Mouse (Mus musculus): ENCODE results near the gene H2-Ab1. TPM values are rescaled to one million over a fixed set of nuclear protein-coding genes. Genes with fewer than 3 reads are reported as not detected.

Gene H2-Ab1
- polyA plus RNA-seq, 1 experiment from 2014 or later = 1.4 TPM

DNA sequence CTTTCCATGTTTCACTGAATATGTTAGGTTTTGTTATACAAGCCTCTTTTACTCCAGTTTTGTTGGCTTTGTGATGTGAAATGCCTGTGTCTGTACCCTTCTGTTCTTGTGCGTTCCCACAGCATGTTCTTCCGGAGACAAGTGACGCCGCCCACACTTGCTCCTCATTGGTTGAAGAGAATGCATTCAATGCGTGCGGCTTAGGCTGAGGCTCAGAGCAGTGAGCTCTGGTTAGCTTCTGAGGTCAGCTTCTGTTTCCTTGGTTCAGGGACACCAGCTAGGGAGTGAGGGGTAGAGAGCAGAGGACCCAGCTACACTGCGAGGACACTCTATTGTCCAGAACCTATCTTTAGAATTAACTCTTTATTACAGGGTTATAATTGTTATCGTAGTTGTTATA lies 34.1 kb downstream of the H2-Ab1 start:
- no peak overlapping the region for H3K9ac ChIP-seq
- H3K9me3 ChIP-seq = no peaks in the 10 kb centered on the region
- WGBS = 15% methylated on average over 8 of the region's 8 CpGs
- no peaks in the 10 kb centered on the region for H3K36me3 ChIP-seq (replicated peaks)
- no peak overlapping the region for H3K27ac ChIP-seq
- H3K4me1 ChIP-seq = 0 out of 2 replicates have a peak, but pooled peaks cover 4% of the 10 kb centered on the region
- H3K4me3 ChIP-seq = no peak overlapping the region
- ATAC-seq (replicated peaks) = peak; percentile 94
- H3K27me3 ChIP-seq (replicated peaks) = no peaks in the 10 kb centered on the region
- H3K4me2 ChIP-seq = 0 out of 2 replicates have a peak overlapping the region, but pooled peaks have one; percentile 7

DNA sequence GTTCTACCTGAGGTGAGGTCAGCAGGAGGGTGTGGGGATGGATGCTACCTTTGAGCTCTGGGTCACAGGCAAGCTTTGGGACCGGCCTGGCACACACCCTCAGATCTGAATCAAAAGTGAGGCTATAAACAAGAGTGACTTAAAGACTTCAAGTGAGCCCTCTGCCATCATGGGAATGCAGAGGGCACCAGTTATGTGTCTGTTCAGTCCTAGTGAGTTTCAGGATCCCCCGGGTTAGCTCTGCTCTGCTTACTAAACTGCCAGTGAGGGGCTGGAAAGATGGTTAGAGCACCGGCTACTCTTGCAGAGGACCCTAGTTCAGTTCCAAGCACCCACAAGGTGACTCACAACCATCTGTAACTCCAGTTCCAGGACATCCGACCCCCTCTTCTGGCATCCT lies 35.1 kb downstream of the H2-Ab1 start:
- WGBS = 90% methylated on average over 4 of the region's 4 CpGs
- Histone ChIP-seq H3K27ac (no peak overlapping the region), H3K9me3 (no peaks in the 10 kb centered on the region), H3K4me2 (no peak overlapping the region), H3K4me1 (0 out of 2 replicates have a peak, but pooled peaks cover 4% of the 10 kb centered on the region), H3K27me3 (replicated peaks) (no peaks in the 10 kb centered on the region), H3K36me3 (replicated peaks) (no peaks in the 10 kb centered on the region), H3K4me3 (no peak overlapping the region), H3K9ac (no peak overlapping the region)
- no peak for ATAC-seq (replicated peaks)

DNA sequence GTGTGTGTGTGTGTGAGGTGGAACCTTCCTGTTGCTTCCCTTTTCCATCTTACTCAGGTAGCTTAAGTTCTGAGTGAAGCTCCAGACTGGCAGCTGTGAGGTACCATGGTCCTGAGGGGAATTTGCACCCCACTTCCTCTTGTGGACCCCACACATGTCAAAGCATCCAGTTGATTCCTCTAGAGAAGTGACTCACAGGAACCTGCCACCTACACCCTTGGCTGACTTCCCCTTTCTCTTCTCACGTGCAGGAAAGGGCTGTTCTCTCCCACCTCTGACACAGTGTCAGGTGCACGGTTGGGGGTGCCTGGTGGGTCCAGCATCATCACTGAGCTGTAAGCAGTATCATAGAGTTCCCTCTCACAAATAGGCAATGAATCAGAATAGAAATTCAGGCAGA lies 36.0 kb downstream of the H2-Ab1 start:
- 60% methylated on average over 2 of the region's 2 CpGs for WGBS

DNA sequence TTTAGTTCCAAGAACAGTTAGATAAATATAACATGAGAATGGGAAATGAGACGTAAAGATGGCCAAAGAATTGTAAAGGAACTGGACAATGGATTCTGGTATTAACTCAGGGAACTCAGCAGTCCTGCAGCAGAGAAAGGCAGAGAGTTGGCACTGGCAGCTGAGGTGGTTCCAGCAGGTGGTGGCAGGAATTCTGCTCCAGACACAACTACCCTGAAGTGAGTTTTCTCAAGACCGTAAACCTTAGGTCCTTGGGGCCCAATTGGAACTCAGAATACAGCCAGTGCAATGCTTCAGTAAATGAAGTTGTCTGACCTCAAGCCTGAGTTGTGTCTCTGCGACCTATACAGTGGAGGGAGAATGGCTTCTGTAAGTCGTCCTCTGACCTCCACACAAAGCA lies 36.8 kb downstream of the H2-Ab1 start:
- Histone ChIP-seq H3K4me1 (peaks cover 7% of the 10 kb centered on the region; the same call in 1 of the 2 replicates), H3K4me2 (no peak overlapping the region), H3K27me3 (replicated peaks) (no peaks in the 10 kb centered on the region), H3K4me3 (no peak overlapping the region), H3K9ac (no peak overlapping the region), H3K9me3 (no peaks in the 10 kb centered on the region), H3K36me3 (replicated peaks) (no peaks in the 10 kb centered on the region), H3K27ac (no peak overlapping the region)
- WGBS = 72% methylated on average over 4 of the region's 4 CpGs
- no peak for ATAC-seq (replicated peaks)

More for the DNA sequence above, 36.0 kb downstream of the H2-Ab1 start:
- no peak overlapping the region for H3K4me2 ChIP-seq
- no peaks in the 10 kb centered on the region for H3K27me3 ChIP-seq (replicated peaks)
- no peak for ATAC-seq (replicated peaks)
- H3K36me3 ChIP-seq (replicated peaks) = no peaks in the 10 kb centered on the region
- no peak overlapping the region for H3K27ac ChIP-seq
- H3K9me3 ChIP-seq = no peaks in the 10 kb centered on the region
- H3K4me3 ChIP-seq = no peak overlapping the region
- no peak overlapping the region for H3K9ac ChIP-seq
- H3K4me1 ChIP-seq = peaks cover 7% of the 10 kb centered on the region; the same call in 1 of the 2 replicates

DNA sequence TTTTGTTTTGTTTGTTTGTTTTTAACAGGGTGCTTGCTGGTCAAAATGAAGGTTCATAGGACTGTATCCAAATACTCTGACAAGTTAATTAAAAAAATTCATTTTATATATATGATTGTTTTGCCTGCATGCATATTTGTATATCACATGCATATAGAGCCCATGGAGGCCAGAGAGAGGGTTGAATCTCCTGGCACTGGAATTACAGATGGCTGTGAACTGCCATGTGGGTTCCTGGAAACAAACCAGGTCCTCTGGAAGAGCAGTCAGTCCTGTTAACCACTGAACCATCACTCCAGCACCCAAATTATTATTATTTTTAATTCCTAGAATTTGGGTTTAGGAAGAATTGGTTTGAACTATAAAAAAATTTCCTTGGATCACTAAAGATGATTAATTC lies 37.8 kb downstream of the H2-Ab1 start:
- peaks cover 7% of the 10 kb centered on the region; the same call in 1 of the 2 replicates for H3K4me1 ChIP-seq
- H3K36me3 ChIP-seq (replicated peaks) = no peaks in the 10 kb centered on the region
- no peak for ATAC-seq (replicated peaks)
- no peaks in the 10 kb centered on the region for H3K27me3 ChIP-seq (replicated peaks)
- no peaks in the 10 kb centered on the region for H3K9me3 ChIP-seq
- no peak overlapping the region for H3K27ac ChIP-seq
- no peak overlapping the region for H3K9ac ChIP-seq
- no peak overlapping the region for H3K4me2 ChIP-seq
- H3K4me3 ChIP-seq = no peak overlapping the region

DNA sequence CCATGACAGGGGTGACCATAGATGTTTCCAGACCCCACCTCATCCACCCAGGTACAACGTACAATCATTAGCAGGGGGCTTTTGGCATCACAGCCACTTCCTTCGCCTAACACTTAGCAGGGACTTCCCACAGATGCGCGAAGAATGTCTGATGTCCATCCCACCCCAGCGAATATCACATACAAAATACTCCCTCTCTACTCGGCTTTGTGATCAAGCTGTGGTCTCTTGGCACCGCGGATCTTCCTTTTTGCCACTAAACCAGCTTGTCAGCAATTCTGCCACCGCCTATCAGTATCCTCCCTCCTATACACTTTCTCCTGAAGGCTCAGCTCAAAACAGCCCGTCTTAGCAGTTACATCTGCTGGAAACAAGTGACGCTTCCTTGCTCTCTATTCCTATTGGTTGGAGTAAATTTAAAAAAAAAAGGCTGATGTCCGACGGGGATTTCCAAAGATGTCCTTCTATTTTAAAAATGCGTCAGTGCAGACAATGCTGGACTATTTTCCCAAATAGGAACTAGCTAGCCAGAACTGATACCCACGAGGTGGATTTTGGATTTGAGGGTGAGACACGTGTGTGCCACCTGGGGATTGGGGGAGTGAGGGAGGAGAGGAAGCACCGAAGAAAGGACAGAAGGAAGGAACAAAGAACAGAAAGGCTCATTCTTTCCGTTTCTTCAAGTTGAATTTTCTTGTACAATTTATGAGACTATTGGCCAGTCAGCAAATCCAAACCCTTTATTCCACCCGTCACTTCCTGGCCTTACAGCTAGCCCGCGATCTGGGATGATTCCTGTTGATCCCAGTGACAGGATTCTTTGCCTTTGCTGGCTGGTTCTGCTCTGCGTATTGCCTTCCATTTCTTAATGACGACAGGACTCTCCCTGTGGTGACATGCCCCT lies 38.7 kb downstream of the H2-Ab1 start:
- no peaks in the 10 kb centered on the region for H3K36me3 ChIP-seq (replicated peaks)
- peak overlapping the region; percentile 41 for H3K4me3 ChIP-seq
- H3K27ac ChIP-seq = peak overlapping the region; percentile 53
- H3K4me2 ChIP-seq = peak overlapping the region; percentile 45
- H3K9me3 ChIP-seq = no peaks in the 10 kb centered on the region
- peak; percentile 93 for ATAC-seq (replicated peaks)
- peak overlapping the region; percentile 33 for H3K9ac ChIP-seq
- WGBS = 20% methylated on average over 23 of the region's 23 CpGs
- H3K4me1 ChIP-seq = peaks cover 7% of the 10 kb centered on the region; the same call in 1 of the 2 replicates
- H3K27me3 ChIP-seq (replicated peaks) = no peaks in the 10 kb centered on the region

DNA sequence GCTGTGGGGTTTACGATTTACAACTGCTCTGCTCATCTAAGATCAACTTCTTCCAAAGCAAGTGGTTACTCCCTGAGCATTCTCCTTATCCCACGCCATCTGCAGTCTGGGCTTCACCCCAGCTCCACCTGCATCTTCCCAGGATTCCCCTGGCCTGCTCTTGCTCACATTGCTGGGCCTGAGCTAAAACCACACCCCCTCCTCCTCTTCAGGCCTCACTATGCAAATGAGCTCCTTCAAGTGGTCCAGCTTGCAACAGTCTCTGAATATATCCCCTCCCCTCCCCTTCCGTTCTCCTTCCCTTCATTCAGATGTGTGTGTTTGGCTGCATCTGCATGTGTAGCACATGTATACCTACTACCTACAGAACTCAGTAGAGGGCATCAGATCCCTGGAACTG lies 41.9 kb downstream of the H2-Ab1 start:
- Histone ChIP-seq H3K9ac (no peak overlapping the region), H3K4me3 (no peak overlapping the region), H3K4me1 (peaks cover 3% of the 10 kb centered on the region; the same call in 1 of the 2 replicates), H3K36me3 (replicated peaks) (no peaks in the 10 kb centered on the region), H3K27me3 (replicated peaks) (no peaks in the 10 kb centered on the region), H3K4me2 (no peak overlapping the region), H3K27ac (no peak overlapping the region), H3K9me3 (no peaks in the 10 kb centered on the region)
- 67% methylated on average over 3 of the region's 3 CpGs for WGBS
- no peak for ATAC-seq (replicated peaks)

DNA sequence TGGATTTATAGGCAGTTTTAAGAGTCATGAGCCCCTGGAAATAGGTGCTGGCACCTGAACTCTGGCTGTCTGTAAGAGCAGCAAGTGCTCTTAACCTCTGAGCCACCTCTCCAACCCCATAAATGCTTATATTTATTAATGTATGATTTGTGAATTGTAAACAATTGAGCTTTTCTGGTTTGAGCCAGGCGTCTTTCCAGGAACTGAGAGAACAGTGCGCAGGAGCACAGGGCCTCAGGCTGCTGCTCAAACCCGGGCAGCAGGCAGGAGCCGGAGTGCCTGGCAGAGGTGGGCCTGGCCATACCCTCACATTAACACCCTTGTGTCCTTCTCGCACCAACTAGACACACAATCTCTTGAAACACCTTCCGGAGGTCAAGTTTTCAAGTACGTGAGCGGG lies 42.6 kb downstream of the H2-Ab1 start:
- no peak overlapping the region for H3K4me2 ChIP-seq
- no peaks in the 10 kb centered on the region for H3K9me3 ChIP-seq
- H3K36me3 ChIP-seq (replicated peaks) = no peaks in the 10 kb centered on the region
- no peak for ATAC-seq (replicated peaks)
- H3K27me3 ChIP-seq (replicated peaks) = no peaks in the 10 kb centered on the region
- H3K4me3 ChIP-seq = no peak overlapping the region
- 91% methylated on average over 8 of the region's 8 CpGs for WGBS
- H3K9ac ChIP-seq = no peak overlapping the region
- H3K4me1 ChIP-seq = peaks cover 3% of the 10 kb centered on the region; the same call in 1 of the 2 replicates
- H3K27ac ChIP-seq = no peak overlapping the region

DNA sequence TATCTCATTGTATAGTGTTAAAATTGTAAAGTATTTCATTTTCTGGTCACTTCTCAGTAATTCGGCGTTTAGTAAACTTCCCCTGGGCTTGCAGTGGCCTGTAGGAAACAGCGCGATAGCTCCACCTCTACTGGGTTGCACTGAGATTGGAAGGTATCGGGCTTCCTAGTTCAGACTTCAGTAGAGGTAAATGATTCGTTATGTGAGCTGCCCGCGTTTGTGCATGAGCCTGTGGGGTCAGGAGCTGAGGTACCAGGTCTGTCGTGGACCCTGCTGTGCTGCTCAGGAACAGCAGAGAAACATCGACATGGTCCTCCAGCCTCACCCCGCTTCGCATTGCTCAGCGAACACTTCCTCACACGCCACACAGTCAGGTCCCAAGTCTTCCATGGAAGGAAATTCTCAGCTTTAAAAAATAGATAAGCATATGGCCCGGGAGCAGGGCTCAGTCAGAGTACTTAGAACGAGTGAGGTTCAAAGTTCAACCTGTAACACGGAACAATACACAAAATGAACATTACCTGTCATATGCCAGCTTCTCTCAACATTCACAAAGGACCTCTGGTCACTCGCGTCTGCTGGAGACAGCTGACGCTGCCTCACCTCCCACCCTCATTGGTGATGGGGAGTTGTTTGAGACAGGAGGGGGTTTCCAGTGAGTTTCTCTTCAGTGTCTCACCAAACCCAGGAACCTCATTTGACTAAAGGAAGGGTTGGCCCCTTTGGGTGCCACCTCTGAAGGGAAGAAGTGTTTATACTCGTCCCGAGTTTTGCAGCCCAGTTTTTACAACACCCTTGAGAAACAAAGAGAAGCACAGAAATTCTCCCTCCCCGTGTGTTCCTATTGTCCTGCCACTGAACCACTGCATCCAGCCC lies 43.4 kb downstream of the H2-Ab1 start:
- 78% methylated on average over 23 of the region's 23 CpGs for WGBS
- no peak for ATAC-seq (replicated peaks)
- Histone ChIP-seq H3K4me3 (no peak overlapping the region), H3K9ac (no peak overlapping the region), H3K36me3 (replicated peaks) (no peaks in the 10 kb centered on the region), H3K27me3 (replicated peaks) (no peaks in the 10 kb centered on the region), H3K4me1 (peaks cover 3% of the 10 kb centered on the region; the same call in 1 of the 2 replicates), H3K4me2 (no peak overlapping the region), H3K27ac (no peak overlapping the region), H3K9me3 (no peaks in the 10 kb centered on the region)

DNA sequence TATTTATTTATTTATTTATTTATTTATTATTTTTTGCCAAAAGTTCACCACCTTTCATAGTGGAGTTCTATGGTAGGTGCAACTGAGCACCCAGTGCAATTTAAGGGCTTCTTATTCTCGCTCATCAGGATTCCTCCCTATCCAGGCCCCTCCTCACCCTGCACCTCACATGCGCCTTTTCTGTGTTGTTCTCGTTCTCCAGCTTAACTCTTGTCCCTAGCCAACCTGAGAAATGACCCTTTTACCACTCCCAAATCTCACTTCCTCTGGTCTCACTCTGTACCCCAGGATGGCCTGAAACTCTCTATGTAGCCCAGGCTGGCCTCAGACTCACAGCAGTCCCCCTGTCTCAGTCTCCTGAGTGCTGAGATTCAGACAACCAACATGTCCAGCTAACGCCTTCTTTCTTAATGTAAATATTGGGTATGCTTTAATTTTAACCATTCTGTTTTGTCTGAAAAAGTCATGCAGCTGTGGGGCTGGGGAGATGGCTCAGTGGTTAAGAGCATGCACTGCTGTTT lies 44.2 kb downstream of the H2-Ab1 start:
- H3K27ac ChIP-seq = no peak overlapping the region

DNA sequence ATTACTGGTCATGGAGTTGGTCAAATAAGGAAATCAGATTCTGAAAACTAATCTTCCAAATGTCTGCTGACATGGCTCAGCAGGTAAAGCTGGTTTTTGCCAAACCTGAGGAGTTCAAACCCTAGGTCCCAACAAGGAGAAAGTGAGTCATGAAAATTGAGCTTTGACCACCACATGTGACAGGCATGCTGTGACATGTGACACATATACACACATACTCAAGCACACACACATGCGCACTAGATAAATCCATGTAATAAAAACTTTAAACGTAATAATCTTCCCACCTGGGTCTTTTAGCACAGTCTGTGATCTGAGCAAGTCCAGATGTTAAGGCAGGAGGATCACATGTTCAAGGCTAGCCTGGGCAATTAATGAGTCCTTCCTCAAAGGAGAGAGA lies 46.3 kb downstream of the H2-Ab1 start:
- H3K27me3 ChIP-seq (replicated peaks) = 0 out of 2 replicates have a peak, but pooled peaks cover 3% of the 10 kb centered on the region
- no peak for ATAC-seq (replicated peaks)
- WGBS = 93% methylated on average over 2 of the region's 2 CpGs

More for the DNA sequence above, 44.2 kb downstream of the H2-Ab1 start:
- Histone ChIP-seq H3K4me3 (no peak overlapping the region), H3K9ac (no peak overlapping the region), H3K27me3 (replicated peaks) (no peaks in the 10 kb centered on the region), H3K9me3 (no peaks in the 10 kb centered on the region), H3K36me3 (replicated peaks) (no peaks in the 10 kb centered on the region), H3K4me2 (no peak overlapping the region), H3K4me1 (peaks cover 3% of the 10 kb centered on the region; the same call in 1 of the 2 replicates)
- WGBS = 93% methylated on average over 4 of the region's 4 CpGs
- ATAC-seq (replicated peaks) = no peak

DNA sequence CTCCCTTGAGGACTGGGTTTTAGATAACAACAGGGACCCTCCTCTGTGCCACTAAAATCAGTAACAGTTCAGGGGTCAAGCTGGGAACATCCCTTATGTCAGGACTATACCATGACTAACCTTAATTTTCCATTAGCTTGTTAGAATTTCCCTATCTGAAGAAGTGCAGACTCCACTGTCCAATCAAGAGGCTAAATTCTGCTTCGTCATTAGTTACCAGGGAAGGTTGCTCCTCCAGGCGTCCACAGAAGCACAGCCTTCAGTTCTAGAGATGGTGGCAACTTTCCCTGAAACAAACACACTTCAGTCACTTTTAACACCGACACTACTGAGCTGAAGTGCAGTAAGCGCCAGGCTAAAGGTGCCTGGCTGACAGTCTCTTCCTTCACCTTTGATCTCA lies 47.3 kb downstream of the H2-Ab1 start:
- H3K4me3 ChIP-seq = no peak overlapping the region
- peaks cover 4% of the 10 kb centered on the region; the same call in 1 of the 2 replicates for H3K4me1 ChIP-seq
- 0 out of 2 replicates have a peak, but pooled peaks cover 3% of the 10 kb centered on the region for H3K27me3 ChIP-seq (replicated peaks)
- no peaks in the 10 kb centered on the region for H3K36me3 ChIP-seq (replicated peaks)
- no peak overlapping the region for H3K27ac ChIP-seq
- ATAC-seq (replicated peaks) = no peak; the same call in 1 of the 2 replicates
- no peak overlapping the region for H3K4me2 ChIP-seq
- no peaks in the 10 kb centered on the region for H3K9me3 ChIP-seq
- no peak overlapping the region for H3K9ac ChIP-seq
- 38% methylated on average over 4 of the region's 4 CpGs for WGBS

More for the DNA sequence above, 46.3 kb downstream of the H2-Ab1 start:
- no peaks in the 10 kb centered on the region for H3K4me1 ChIP-seq
- no peaks in the 10 kb centered on the region for H3K9me3 ChIP-seq
- H3K9ac ChIP-seq = no peak overlapping the region
- H3K4me3 ChIP-seq = no peak overlapping the region
- no peak overlapping the region for H3K27ac ChIP-seq
- no peak overlapping the region for H3K4me2 ChIP-seq
- no peaks in the 10 kb centered on the region for H3K36me3 ChIP-seq (replicated peaks)

Measured in midbrain, embryonic 15.5 days (tissue).